Mouse (Mus musculus) thymus, postnatal 10 days (tissue): ENCODE data around the gene Olfr1158.
"Not testable (repeated sequence)": the region's sequence is repeated elsewhere in the genome, so short reads cannot be mapped to it uniquely, and the experiment has no call there.

ENCODE experiments used
- DNase-seq, 2 experiments: peaks; one replicate each; pipeline ENCODE4 v3.0.0; 2021; ENCODE audit warnings: low spot score in 2 of 2

Gene Olfr1158

DNA sequence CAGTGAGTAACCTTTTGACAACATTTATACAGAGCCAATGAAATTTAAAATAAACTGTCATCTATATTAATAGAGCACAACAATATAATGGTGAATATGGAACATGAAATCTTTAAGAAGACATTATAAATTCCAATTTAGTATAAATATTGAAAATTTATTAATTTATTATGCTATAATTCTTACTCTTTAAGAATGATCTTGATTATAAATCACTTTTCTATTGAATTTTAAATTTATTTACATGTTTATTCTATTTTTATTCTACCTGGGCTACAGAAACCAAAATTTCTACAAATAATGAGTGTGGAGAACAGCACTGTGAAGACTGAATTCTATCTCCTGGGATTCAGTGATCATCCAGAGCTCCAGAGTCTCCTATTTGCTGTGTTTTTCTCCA lies at the start of gene Olfr1158:
Gene Olfr1158, plus strand, starts transcription at position 301 of the 400 bp plus-strand sequence.
- no peak for DNase-seq

DNA sequence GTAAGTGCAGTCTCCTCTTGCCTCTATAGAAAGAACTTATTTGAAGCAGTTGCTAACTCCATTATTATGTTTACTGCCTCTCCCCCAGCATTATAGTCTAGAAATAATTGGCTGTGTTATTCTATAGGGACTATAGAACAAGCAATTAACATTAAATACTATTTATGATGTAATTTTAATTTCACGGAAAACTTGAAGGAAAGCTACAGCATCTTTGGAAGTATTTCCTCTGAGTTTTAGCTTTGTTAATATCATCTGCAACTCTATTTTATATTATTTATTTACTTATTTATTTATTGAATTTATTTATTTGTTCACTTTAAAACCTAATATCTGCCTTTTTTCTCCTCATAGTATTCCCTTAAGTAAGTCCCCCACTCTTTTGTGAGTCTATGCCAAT lies 44.9 kb upstream of the Olfr1158 start, which contains the start of gene Olfr1155:
Gene Olfr1155, minus strand, starts transcription at position 101 of the 400 bp plus-strand sequence.
- no peak for DNase-seq

DNA sequence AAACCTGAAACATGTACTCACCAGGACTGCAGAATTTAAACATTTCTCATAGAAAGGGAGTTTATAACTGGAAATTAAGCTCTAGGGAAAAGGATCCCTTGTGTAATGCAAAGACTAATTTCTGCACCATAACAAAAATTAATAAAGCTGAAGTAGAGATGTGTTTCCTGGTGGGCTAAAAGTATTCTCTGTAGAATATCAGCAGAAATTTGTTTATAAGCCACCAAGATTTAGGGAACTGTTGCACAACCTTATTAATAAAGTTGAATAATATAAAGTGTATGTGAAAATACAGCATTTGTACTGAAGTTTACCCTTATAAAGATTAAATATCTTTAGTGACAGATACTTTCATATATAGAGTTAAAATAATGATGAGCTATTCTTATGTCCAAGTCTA lies 36.9 kb upstream of the Olfr1158 start, which contains the start of gene Olfr1156:
Gene Olfr1156, minus strand, starts transcription at position 101 of the 400 bp plus-strand sequence.
- DNase-seq: no peak

- DNase-seq: no peak
Measured at GRCm38 (mm10) chr2:87968199-87968598, 21.7 kb upstream of the Olfr1158 start, which contains the start of gene Olfr1157. Gene Olfr1157, minus strand, starts transcription at chr2:87968299.

DNA sequence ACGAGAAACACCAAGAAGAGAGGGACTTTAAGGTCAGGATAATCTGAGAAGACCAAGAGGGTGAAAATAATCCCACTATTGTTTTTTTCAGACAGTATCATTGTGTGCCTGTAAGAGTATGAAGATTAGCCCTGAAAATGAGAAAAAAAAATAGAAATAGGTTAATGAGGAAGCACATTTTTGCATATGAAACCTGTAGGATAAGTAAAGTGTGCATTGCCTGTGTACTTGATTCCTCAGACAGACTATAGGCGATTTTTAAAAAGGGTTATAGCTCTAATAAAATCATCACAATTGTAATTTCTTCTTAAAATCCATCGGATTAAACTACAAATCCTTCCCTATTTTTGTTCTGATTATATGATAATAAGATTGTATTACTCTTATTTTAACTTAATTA lies 15.3 kb upstream of the Olfr1158 start, which contains the start of gene Olfr74:
Gene Olfr74, minus strand, starts transcription at position 101 of the 400 bp plus-strand sequence.
- DNase-seq: no peak

- no peak for DNase-seq
Measured at GRCm38 (mm10) chr2:88007515-88008318, 17.8 kb downstream of the Olfr1158 start, which contains the start of gene Olfr1160. Gene Olfr1160, minus strand, starts transcription at chr2:88008268.

- not testable (repeated sequence) for DNase-seq
Measured at GRCm38 (mm10) chr2:88022474-88022873, 32.6 kb downstream of the Olfr1158 start, which contains the start of gene Olfr1161. Gene Olfr1161, plus strand, starts transcription at chr2:88022774.

DNA sequence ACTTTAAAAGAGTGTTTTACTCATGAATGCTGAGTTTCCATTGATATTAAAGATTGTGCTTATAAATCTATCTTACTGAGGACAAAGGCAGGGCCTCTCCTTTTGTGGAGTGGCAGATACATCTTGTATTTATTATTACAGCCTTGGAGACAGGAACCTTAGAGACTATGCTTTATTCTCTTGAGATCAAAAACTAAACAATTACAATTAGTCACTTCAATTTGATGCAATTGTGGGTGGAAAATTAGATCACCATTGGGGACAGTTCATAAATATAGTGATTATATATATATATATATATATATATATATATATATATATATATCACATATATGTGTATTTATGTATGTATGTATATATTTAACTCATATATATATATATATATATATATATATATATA lies 47.7 kb downstream of the Olfr1158 start, which contains the start of gene Olfr73:
Gene Olfr73, minus strand, starts transcription at position 101 of the 400 bp plus-strand sequence.
- DNase-seq: no peak
